Mouse (Mus musculus) liver, embryonic 14 days (tissue): ENCODE measurements around the gene 2810459M11Rik. TPM values are rescaled to one million over a fixed set of nuclear protein-coding genes. Genes with fewer than 3 reads are reported as not detected.

Experiments used
- polyA plus RNA-seq: library from polyadenylated mRNA; depleted of rRNA; stranded (reverse); fragments of >200 nt; gene quantifications from 2 replicates; pipeline ENCODE4 v1.2.3, GENCODE M21; 2012; rRNA removed

Gene 2810459M11Rik
- polyA plus RNA-seq, result 9.9 and 12.7 TPM in 2 replicates

DNA sequence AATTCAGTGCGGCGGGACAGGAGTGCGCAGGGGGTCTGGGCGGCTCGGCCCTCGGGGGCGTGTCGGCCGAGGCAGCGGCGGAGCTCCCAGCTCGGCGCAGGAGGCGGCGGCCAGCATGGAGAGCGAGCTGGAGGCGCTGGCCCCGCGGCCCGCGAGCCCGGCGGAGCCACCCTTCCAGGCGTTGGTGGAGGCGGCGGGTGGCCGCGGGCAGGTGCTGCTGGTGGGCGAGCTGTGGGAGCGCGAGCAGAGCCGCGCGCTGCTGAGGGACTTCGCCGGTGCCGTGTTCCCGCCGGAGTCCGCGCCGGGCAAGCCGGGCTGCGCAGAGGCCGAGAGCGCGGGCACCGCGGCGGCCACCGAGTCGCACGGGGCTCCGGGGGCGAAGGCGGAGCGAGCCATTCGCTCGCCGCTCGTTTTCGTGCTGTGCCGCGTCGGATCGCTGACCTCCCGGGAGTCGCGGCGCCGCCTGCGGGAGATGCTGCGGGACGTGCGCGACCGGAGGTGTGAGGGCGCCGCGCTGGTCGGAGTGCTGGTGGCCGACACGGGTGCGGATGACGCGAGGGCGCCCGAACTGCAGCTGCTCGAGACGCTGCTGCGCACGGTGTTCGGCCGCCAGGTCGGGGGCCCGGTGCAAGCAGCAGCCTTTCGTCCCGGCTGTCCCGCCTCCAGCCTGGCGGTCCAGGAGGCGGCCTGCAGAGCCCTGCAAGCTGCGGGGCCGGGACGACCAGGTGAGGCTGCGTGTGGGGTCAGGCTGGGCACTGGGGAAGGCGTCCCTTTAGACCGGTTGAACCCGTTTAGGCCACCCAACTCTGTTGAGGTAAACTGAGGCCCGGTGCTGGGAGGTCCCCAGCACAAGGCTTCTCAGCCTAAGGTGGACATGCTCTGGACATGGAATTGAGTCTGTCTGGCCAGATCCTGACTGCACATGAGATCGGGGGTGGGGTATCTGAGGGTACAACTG lies at the start of gene 2810459M11Rik:
Gene 2810459M11Rik (plus strand): TSS at position 16 of the 958 bp plus-strand sequence.

DNA sequence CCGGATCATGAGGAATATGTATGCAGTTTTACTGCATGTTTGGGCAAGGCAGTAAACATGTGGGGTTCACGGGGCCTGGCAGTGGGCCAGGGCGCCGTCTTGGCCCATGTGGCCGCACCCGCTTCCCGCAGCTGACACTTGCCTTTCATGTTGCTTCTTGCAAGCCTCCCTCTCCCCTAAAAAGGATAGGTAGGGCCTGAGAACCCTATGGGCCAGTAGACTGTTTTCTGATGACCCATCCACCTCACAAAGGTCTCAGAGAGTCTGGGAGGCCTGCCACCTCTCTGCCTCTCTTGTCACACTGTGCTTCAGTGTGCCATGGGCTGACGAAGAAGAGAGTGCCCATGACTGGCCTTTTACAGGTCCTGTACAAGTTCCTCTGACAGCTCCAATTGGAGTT lies 29.1 kb upstream of the 2810459M11Rik start, which contains the start of gene Spata3:
Gene Spata3 (plus strand): TSS at position 301 of the 400 bp plus-strand sequence.

GRCm38 (mm10) chr1:86064271-86064991 lies 18.8 kb downstream of the 2810459M11Rik start, which contains the start of gene Psmd1:
Gene Psmd1 (plus strand): TSS chr1:86064387.

Other genes with a start within 250 kb of the 2810459M11Rik start
- 20.8 and 23.7 TPM in 2 replicates for gene Itm2c, start 151.6 kb upstream of the 2810459M11Rik start, polyA plus RNA-seq
- 0.06 and 0.08 TPM in 2 replicates for gene 4933407L21Rik, start 117.4 kb upstream of the 2810459M11Rik start, polyA plus RNA-seq
- gene Gpr55, start 84.9 kb upstream of the 2810459M11Rik start, polyA plus RNA-seq, result 0.05 and 0.07 TPM in 2 replicates
- gene Spata3, start 29.0 kb upstream of the 2810459M11Rik start, polyA plus RNA-seq, result 0.07 and 0.14 TPM in 2 replicates
- gene Psmd1, start 18.5 kb downstream of the 2810459M11Rik start, polyA plus RNA-seq, result 52.4 and 59.2 TPM in 2 replicates
- 0.05 TPM in 1 of 2 replicates, not detected in the other for gene Htr2b, start 66.1 kb downstream of the 2810459M11Rik start, polyA plus RNA-seq
- 0.35 TPM in 2 replicates for gene Gm21972, start 87.8 kb downstream of the 2810459M11Rik start, polyA plus RNA-seq
- 6.0 and 6.7 TPM in 2 replicates for gene Armc9, start 108.9 kb downstream of the 2810459M11Rik start, polyA plus RNA-seq